Mouse (Mus musculus) liver, postnatal 0 days (tissue): ENCODE data around the gene Tmem88.

Experiments used
- CTCF ChIP-seq: sonication (generic); IDR thresholded peaks from 2 replicates; pipeline ENCODE4 v1.5.1; 2016; ENCODE audit warnings: antibody characterized with exemption, low read depth
- EP300 ChIP-seq: IDR thresholded peaks from 2 replicates; pipeline ENCODE4 v1.6.1; 2016; ENCODE audit warnings: antibody characterized with exemption, low read depth, mild to moderate bottlenecking

DNA sequence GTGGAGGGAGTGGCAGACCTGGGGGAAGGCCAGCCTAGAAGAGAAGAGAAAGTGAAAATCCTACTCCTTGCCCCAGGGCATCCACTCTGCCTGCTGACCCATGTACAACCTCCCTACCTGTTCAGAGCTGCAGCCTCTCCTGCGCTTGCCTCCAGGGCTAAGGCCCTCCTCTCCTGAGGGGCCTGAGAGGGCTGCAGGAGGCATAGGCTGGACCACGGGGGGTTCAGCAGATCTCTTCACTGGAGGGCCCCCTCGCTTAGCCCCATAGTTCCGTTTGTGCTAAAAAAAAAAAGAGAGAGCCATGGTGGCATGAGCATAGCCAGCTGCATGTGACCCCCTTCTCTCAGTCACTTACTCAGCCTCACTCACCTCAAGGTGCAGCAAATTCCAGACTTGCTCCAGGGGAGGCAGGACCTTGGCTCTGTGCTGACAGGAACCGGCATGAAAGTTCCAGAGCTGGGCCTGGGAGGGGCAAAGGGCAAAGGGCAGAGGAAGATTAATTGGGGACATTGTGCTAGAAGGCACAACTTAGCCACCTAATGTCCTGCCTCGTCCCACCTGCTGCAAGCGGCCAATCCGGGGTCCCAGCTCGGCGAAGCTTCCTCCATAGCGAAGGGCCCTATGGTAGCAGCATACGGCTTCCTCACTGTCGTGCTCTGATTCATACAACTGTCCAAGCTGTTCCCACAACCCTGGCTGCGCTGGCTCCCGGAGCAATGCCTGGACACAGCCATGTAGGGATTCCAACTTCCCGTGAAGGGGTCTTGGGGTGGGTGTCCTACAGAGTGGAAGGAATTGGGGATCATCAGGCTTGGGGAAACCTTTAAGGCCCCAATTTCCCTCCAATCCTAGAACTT is 9.1 kb upstream of the Tmem88 start:
- TF ChIP-seq CTCF = no peak
- TF ChIP-seq EP300 = no peak
